Mouse (Mus musculus): ENCODE results near the gene Smyd3. TPM values are rescaled to one million over a fixed set of nuclear protein-coding genes. Genes with fewer than 3 reads are reported as not detected.

Gene Smyd3
- polyA plus RNA-seq, 1 experiment from 2014 or later: 26.3 TPM

DNA sequence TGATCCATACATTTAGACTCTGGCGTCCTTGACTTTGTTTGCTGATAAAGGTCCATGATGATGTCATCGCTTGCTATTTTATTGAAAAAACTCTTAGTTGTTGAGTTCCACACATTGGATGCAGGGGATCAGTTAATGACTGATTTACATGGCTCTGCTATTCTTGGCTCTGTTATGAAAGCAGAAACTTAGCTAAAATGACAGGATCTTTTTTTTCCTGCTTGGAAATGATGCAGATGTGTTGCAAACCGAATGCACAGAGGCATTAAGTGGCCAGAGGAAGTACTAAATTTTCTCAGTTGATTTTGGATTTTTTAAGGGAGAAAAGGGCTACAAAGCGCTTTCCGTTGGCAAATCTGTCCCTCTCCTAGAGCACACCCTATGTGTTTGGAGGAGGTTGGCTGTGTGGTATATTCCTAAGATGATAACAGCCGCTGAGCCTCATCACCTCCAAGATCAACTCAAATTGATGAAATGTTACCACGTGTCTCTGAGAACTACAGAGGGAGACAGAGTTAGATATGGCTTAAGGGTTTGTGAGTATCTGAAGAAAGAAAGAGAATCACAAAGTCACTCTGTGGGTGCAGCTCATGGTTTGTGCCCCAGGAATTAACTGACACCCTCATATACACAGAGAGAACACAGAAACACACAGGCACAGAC, 402.9 kb downstream of the Smyd3 start:
- WGBS: 90% methylated on average over 7 of the region's 7 CpGs
- no peak overlapping the region for H3K4me2 ChIP-seq (ENCODE audit: low read depth, low read length)
- H3K4me1 ChIP-seq (ENCODE audit: control insufficient read depth, insufficient read depth, low read length): no peaks in the 10 kb centered on the region
- ATAC-seq (replicated peaks; ENCODE audit: insufficient number of reproducible peaks, low FRiP score, low TSS enrichment, low read depth): no peak
- no peak overlapping the region for H3K9ac ChIP-seq (replicated peaks; ENCODE audit: low read length)
- H3K27ac ChIP-seq (replicated peaks; ENCODE audit: low read depth, low read length): no peak overlapping the region
- H3K9me3 ChIP-seq (replicated peaks; ENCODE audit: control insufficient read depth, low read length): no peaks in the 10 kb centered on the region
- DNase-seq (ENCODE audit: low spot score): no peak
- H3K27me3 ChIP-seq (ENCODE audit: control insufficient read depth, insufficient read depth, low read length): no peaks in the 10 kb centered on the region
- H3K36me3 ChIP-seq (replicated peaks; ENCODE audit: control insufficient read depth, insufficient read depth, low read depth, low read length): no peaks in the 10 kb centered on the region
- H3K4me3 ChIP-seq (ENCODE audit: low read depth, low read length): no peak overlapping the region

DNA sequence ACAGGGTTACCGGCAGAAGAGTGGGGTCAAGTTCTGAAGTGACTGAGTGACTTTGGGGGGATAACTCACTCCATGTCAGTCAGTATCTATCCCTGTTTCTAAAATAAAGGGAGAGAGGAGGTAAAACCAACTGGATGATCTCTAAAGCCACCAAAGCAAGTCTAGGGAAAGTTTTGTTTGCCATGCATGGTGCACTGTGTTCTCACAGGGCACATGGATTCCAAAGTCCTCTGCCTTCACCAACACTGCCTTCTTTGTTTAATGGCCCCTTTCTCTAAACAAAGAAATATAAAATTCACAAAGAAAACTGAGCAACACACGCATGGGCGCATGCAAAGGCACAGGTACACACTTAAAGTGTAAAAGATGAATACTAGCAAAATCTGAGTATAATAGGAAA, 403.5 kb downstream of the Smyd3 start:
- no peaks in the 10 kb centered on the region for H3K27me3 ChIP-seq (ENCODE audit: control insufficient read depth, insufficient read depth, low read length)
- WGBS: 96% methylated on average over 3 of the region's 3 CpGs
- H3K36me3 ChIP-seq (replicated peaks; ENCODE audit: control insufficient read depth, insufficient read depth, low read depth, low read length): no peaks in the 10 kb centered on the region
- no peaks in the 10 kb centered on the region for H3K4me1 ChIP-seq (ENCODE audit: control insufficient read depth, insufficient read depth, low read length)
- H3K9ac ChIP-seq (replicated peaks; ENCODE audit: low read length): no peak overlapping the region
- H3K4me3 ChIP-seq (ENCODE audit: low read depth, low read length): no peak overlapping the region
- H3K27ac ChIP-seq (replicated peaks; ENCODE audit: low read depth, low read length): no peak overlapping the region
- ATAC-seq (replicated peaks; ENCODE audit: insufficient number of reproducible peaks, low FRiP score, low TSS enrichment, low read depth) (no peak), DNase-seq (ENCODE audit: low spot score) (no peak)
- H3K9me3 ChIP-seq (replicated peaks; ENCODE audit: control insufficient read depth, low read length): no peaks in the 10 kb centered on the region
- H3K4me2 ChIP-seq (ENCODE audit: low read depth, low read length): no peak overlapping the region

DNA sequence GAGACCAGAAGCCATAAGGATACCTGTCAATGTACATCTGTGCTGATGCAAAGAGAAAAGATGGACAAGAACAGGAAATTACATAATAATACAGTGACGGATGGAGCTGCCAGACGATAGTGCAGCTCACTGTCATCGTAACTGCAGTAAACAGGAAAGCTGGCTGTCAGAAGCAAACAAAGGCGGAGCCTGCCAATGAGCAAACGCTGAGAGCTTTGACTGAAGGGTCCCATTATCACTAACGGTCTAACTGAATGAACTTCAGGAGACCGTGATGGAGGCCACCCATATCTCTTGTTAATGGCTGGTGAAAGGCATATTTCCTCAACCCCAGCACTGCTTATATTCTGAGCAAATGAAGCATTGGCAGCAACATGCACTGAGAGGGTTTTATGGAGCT, 409.1 kb downstream of the Smyd3 start:
- ATAC-seq (replicated peaks; ENCODE audit: insufficient number of reproducible peaks, low FRiP score, low TSS enrichment, low read depth) (no peak), DNase-seq (ENCODE audit: low spot score) (no peak)
- WGBS: 38% methylated on average over 7 of the region's 7 CpGs
- no peak overlapping the region for H3K4me2 ChIP-seq (ENCODE audit: low read depth, low read length)
- no peaks in the 10 kb centered on the region for H3K36me3 ChIP-seq (replicated peaks; ENCODE audit: control insufficient read depth, insufficient read depth, low read depth, low read length)
- H3K9me3 ChIP-seq (replicated peaks; ENCODE audit: control insufficient read depth, low read length): no peaks in the 10 kb centered on the region
- no peaks in the 10 kb centered on the region; the same call in 1 of the 2 replicates for H3K27me3 ChIP-seq (ENCODE audit: control insufficient read depth, insufficient read depth, low read length)
- no peaks in the 10 kb centered on the region; the same call in 1 of the 2 replicates for H3K4me1 ChIP-seq (ENCODE audit: control insufficient read depth, insufficient read depth, low read length)
- no peak overlapping the region for H3K9ac ChIP-seq (replicated peaks; ENCODE audit: low read length)
- H3K4me3 ChIP-seq (ENCODE audit: low read depth, low read length): no peak overlapping the region
- no peak overlapping the region for H3K27ac ChIP-seq (replicated peaks; ENCODE audit: low read depth, low read length)

DNA sequence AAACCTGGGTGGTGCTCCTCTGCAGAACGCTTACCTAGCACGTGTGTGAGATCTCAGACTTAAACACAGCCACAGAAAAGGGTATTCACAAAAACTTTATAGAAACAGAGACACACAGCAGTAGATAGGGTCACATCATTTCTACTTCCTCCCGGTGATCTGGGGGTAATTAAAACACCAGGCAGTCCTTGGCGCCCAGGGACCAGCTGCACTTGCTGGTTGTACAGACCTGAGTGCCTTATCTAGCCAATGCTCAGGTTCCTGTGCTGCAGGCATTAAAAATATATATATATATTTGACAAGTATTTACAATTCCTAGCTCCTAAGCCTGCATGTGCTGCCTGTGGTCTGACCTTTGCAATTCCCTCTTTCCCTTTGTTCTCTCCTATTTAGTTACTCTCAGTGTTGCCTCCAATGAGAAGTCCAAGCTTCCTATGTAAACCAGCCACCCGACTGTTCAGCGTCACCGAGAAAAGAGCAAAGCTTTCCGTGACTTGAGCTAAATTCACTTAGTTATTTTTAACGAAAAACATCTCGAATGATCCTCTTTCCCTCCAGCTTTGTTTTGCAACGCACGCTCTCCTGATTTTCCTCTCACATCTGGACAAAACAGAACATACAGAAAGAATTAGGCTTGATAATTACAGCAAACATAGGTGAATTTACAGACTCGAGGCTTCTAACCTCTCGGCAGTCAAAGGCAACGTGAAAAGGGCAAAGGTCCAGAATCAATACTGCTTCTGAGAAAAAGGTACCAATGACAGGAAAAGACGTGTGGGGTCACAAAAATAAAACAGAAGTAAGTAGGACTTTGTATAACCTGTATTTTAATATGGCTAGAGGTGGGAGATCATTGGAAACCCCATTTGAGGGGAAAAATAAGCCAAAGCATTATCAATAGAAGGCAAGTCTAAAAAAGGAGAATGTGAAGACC, 409.8 kb downstream of the Smyd3 start:
- Histone ChIP-seq H3K9me3 (replicated peaks; ENCODE audit: control insufficient read depth, low read length) (no peaks in the 10 kb centered on the region), H3K4me3 (ENCODE audit: low read depth, low read length) (no peak overlapping the region), H3K27ac (replicated peaks; ENCODE audit: low read depth, low read length) (peak overlapping the region; percentile 42), H3K4me1 (ENCODE audit: control insufficient read depth, insufficient read depth, low read length) (no peaks in the 10 kb centered on the region; the same call in 1 of the 2 replicates), H3K36me3 (replicated peaks; ENCODE audit: control insufficient read depth, insufficient read depth, low read depth, low read length) (no peaks in the 10 kb centered on the region), H3K9ac (replicated peaks; ENCODE audit: low read length) (no peak overlapping the region), H3K27me3 (ENCODE audit: control insufficient read depth, insufficient read depth, low read length) (no peaks in the 10 kb centered on the region; the same call in 1 of the 2 replicates), H3K4me2 (ENCODE audit: low read depth, low read length) (no peak overlapping the region)
- DNase-seq (ENCODE audit: low spot score) (peak; percentile 54), ATAC-seq (replicated peaks; ENCODE audit: insufficient number of reproducible peaks, low FRiP score, low TSS enrichment, low read depth) (no peak; the same call in 1 of the 2 replicates)
- WGBS: 25% methylated on average over 16 of the region's 16 CpGs

DNA sequence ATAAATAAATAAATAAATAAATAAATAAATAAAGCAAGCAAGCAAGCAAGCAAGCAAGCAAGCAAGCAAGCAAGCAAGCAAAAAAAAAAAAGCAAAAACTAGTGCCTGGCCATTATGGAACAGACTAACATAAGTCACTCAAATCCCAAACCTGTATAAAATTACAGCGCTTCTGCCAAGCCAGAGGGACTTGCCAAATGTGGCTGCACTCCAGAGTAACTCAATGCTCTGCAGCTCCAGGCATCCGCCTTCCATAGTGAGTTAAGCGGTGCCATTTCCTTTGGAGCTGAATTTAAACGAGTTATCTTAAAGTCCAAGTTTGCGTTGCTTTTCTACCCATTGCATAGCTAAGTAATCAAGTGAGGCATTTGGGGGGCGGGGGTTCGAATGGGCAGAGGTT, 410.6 kb downstream of the Smyd3 start:
- H3K9me3 ChIP-seq (replicated peaks; ENCODE audit: control insufficient read depth, low read length): no peaks in the 10 kb centered on the region
- H3K36me3 ChIP-seq (replicated peaks; ENCODE audit: control insufficient read depth, insufficient read depth, low read depth, low read length): no peaks in the 10 kb centered on the region
- no peak overlapping the region for H3K9ac ChIP-seq (replicated peaks; ENCODE audit: low read length)
- peak overlapping the region; percentile 42 for H3K27ac ChIP-seq (replicated peaks; ENCODE audit: low read depth, low read length)
- H3K4me1 ChIP-seq (ENCODE audit: control insufficient read depth, insufficient read depth, low read length): no peaks in the 10 kb centered on the region; the same call in 1 of the 2 replicates
- no peak overlapping the region for H3K4me3 ChIP-seq (ENCODE audit: low read depth, low read length)
- no peak overlapping the region for H3K4me2 ChIP-seq (ENCODE audit: low read depth, low read length)
- ATAC-seq (replicated peaks; ENCODE audit: insufficient number of reproducible peaks, low FRiP score, low TSS enrichment, low read depth) (no peak), DNase-seq (ENCODE audit: low spot score) (peak; percentile 64)
- WGBS: 52% methylated on average over 7 of the region's 7 CpGs
- H3K27me3 ChIP-seq (ENCODE audit: control insufficient read depth, insufficient read depth, low read length): no peaks in the 10 kb centered on the region; the same call in 1 of the 2 replicates

DNA sequence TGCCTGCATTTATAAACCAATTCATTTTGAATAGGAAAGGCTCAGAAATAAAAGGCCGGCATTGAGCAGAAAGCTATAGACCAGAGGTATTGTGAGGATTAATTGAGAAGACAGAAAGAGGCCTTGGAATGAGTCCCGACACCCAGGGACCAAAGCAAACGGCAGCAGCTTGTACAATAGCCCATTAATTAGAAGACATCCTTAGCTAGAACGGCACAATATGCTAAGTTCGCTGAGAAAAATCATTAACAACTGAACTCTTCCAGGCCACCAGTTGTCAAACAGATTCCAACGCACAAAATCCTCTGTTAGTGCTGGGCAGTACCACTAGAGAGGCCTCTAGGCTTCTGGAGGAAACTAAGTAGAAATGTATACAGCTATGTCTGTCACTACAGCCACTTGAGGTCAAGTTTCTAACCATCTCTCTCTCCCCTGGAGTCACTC, 411.1 kb downstream of the Smyd3 start:
- peak; percentile 45 for DNase-seq (ENCODE audit: low spot score)
- Histone ChIP-seq H3K4me1 (ENCODE audit: control insufficient read depth, insufficient read depth, low read length) (no peaks in the 10 kb centered on the region; the same call in 1 of the 2 replicates), H3K9me3 (replicated peaks; ENCODE audit: control insufficient read depth, low read length) (no peaks in the 10 kb centered on the region), H3K36me3 (replicated peaks; ENCODE audit: control insufficient read depth, insufficient read depth, low read depth, low read length) (no peaks in the 10 kb centered on the region), H3K4me3 (ENCODE audit: low read depth, low read length) (no peak overlapping the region), H3K9ac (replicated peaks; ENCODE audit: low read length) (no peak overlapping the region), H3K4me2 (ENCODE audit: low read depth, low read length) (no peak overlapping the region), H3K27ac (replicated peaks; ENCODE audit: low read depth, low read length) (no peak overlapping the region), H3K27me3 (ENCODE audit: control insufficient read depth, insufficient read depth, low read length) (no peaks in the 10 kb centered on the region; the same call in 1 of the 2 replicates)
- WGBS: 63% methylated on average over 6 of the region's 6 CpGs
- ATAC-seq (replicated peaks; ENCODE audit: insufficient number of reproducible peaks, low FRiP score, low TSS enrichment, low read depth): peak; percentile 71; the same call in 1 of the 2 replicates

DNA sequence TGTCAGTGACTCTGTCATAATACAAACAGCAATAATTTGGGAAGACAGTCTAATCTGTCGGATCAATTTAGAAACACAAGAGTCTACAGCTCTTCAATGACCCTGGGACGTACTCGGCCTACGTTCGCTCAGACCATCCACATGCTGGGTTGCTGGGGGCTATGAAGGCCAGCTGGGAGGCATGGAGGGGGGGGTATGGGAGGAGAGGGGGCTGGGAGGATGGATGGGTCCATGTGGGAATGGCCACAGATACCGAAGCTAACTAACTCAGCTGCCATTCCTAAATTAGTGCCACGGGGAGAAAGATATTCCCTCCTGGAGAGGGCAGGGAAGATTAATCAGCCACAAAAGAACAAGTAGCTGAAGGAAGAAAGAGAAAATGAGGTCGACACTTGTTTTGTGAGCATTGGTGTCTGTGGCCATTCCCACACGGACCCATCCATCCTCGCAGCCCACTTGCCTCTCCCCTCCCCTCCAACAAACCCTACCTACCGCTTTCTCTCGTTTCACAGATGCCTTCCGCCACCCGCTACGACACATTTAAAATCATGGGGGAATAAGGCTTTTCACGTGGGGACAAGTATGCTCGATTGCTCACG, 411.6 kb downstream of the Smyd3 start:
- no peaks in the 10 kb centered on the region; the same call in 1 of the 2 replicates for H3K4me1 ChIP-seq (ENCODE audit: control insufficient read depth, insufficient read depth, low read length)
- 73% methylated on average over 18 of the region's 18 CpGs for WGBS
- no peaks in the 10 kb centered on the region for H3K36me3 ChIP-seq (replicated peaks; ENCODE audit: control insufficient read depth, insufficient read depth, low read depth, low read length)
- ATAC-seq (replicated peaks; ENCODE audit: insufficient number of reproducible peaks, low FRiP score, low TSS enrichment, low read depth) (no peak), DNase-seq (ENCODE audit: low spot score) (no peak)
- H3K9me3 ChIP-seq (replicated peaks; ENCODE audit: control insufficient read depth, low read length): no peaks in the 10 kb centered on the region
- H3K27ac ChIP-seq (replicated peaks; ENCODE audit: low read depth, low read length): no peak overlapping the region
- no peaks in the 10 kb centered on the region; the same call in 1 of the 2 replicates for H3K27me3 ChIP-seq (ENCODE audit: control insufficient read depth, insufficient read depth, low read length)
- no peak overlapping the region for H3K4me3 ChIP-seq (ENCODE audit: low read depth, low read length)
- no peak overlapping the region for H3K9ac ChIP-seq (replicated peaks; ENCODE audit: low read length)
- H3K4me2 ChIP-seq (ENCODE audit: low read depth, low read length): no peak overlapping the region
